Mouse (Mus musculus) liver, embryonic 15.5 days (tissue): ENCODE results near the gene Olfr449. TPM values are rescaled to one million over a fixed set of nuclear protein-coding genes. Genes with fewer than 3 reads are reported as not detected.

Experiments used
- polyA plus RNA-seq: library from polyadenylated mRNA; unstranded; fragments of >200 nt; fragmentation: Nextera tagmentation; extraction: Ambion mirVana; gene quantifications from 2 replicates; pipeline ENCODE4 v1.2.1, GENCODE M21; 2015

Gene Olfr449
- polyA plus RNA-seq, 1 experiment from 2014 or later, result not detected

Other genes starting within 250 kb of the Olfr449 start
- not detected in 2 replicates for gene Tcaf3, start 236.7 kb upstream of the Olfr449 start, polyA plus RNA-seq
- gene Tcaf2, start 189.1 kb upstream of the Olfr449 start, polyA plus RNA-seq, result 0.15 and 0.23 TPM in 2 replicates
- gene Tcaf1, start 124.3 kb upstream of the Olfr449 start, polyA plus RNA-seq, result 4.7 TPM in 2 replicates
- not detected in 2 replicates for gene Olfr453, start 95.0 kb upstream of the Olfr449 start, polyA plus RNA-seq
- not detected in 2 replicates for gene Olfr38, start 78.0 kb upstream of the Olfr449 start, polyA plus RNA-seq
- gene Olfr452, start 49.3 kb upstream of the Olfr449 start, polyA plus RNA-seq, result not detected in 2 replicates
- gene Olfr450, start 22.4 kb upstream of the Olfr449 start, polyA plus RNA-seq, result not detected in 2 replicates
- gene Olfr448, start 56.1 kb downstream of the Olfr449 start, polyA plus RNA-seq, result not detected in 2 replicates
- gene Olfr447, start 74.5 kb downstream of the Olfr449 start, polyA plus RNA-seq, result not detected in 2 replicates
- gene Olfr446, start 87.0 kb downstream of the Olfr449 start, polyA plus RNA-seq, result not detected in 2 replicates
- not detected in 2 replicates for gene Olfr444, start 114.7 kb downstream of the Olfr449 start, polyA plus RNA-seq